Mouse (Mus musculus): ENCODE results near the gene Troap.

Gene Troap

DNA sequence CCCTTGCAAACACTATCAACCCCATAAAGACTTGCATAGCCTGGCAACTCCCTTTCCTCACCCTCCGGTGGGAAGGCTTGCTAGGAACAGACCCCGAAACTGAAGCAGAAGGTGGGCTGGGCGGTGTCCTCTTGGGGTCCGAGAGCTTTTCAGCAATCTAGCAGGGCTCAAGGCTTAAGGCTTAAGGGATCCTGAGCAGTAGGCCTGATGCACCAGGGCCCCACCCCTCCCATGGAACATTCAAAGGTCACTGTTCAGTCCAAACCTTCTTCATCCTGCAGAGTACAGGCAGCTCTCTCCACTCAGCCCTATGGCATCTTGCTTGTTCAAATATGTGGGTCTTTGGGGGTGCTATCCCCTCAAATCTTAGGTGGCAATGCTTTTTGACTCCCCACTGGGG is 11.6 kb downstream of the Troap start:
- no peak for DNase-seq (ENCODE audit: extremely low spot score)

DNA sequence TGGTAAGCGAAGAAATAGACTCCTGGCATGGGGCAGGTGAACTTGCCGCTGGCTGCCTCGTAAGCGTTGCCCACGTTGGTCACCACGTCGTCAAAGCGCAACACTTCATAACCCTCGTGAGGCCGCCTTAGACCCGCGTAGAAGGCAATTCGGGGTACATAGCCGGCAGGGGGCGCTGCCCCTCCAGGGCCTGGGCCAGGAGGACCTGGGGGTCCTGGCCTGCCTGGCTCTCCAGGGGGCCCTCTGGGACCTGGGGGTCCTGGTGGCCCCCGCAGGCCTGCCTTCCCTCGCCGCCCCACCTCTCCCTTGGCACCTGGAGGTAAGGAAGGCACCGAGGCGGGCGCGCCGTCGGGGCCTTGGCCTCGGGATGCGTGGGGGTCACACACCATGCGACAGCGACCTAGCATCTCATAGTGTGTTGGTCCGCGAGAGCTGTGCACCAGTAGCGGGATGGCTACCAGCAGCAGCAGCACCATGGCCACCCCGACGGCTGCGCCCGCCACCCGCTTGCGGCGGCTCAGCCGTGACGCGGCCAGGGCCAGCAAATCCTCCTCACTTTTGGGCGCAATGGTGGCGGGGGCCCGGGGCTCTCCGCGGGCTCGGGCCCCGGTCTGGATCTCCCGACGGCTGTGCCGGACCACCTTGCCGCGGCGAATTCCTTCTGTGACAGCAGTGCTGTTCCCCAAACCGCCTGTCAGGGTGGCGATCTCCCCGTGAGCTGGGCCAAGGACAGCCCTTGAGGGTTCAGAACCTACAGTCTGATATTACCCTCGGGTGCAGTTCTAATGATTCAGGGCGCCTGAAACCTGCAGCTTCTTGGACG is 13.1 kb downstream of the Troap start, which contains the start of gene C1ql4:
C1ql4 (minus strand) TSS at position 565 of the 823 bp plus-strand sequence.
- DNase-seq (ENCODE audit: extremely low spot score) = peak; percentile 37

DNA sequence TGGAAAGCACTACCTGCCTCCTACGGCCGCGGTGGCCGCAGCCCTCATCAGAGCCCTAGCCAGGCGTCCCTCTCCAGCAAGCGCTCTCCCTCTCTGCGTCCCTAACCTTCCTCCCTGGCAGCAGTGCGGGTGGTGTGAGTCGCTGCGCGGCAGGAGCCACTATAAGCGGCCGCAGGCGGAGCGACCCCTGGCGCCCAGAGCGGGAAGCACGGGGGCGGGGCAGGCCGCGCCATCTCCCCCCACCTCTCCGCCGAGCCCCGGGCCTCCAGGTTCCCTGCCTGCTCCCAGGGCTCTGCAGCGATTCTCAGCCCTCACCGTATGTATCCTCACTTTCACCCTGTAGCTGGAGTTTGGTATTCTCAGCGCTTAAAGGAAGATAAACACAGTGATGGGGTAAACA is 13.9 kb downstream of the Troap start:
- peak; percentile 90 for DNase-seq (ENCODE audit: extremely low spot score)

DNA sequence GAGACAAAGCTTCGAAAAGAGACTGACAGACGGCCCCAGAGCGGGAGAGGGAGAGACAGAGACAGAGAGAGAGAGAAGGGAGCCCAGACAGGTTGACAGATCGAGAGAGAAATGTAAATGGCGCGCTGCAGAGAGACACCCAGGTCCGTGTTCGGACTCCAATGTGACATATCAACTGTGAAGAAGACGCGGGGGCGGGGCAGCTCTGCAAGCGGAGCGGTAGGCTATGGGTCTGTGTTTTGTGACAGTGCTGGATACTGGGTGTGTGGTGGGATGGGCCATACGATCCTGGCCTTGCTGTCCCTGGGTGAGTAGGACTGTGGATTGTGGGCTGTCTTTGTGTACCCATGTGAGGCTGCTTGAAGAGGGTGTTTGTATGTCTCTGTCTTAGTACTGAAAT is 14.7 kb downstream of the Troap start:
- DNase-seq (ENCODE audit: extremely low spot score) = no peak

DNA sequence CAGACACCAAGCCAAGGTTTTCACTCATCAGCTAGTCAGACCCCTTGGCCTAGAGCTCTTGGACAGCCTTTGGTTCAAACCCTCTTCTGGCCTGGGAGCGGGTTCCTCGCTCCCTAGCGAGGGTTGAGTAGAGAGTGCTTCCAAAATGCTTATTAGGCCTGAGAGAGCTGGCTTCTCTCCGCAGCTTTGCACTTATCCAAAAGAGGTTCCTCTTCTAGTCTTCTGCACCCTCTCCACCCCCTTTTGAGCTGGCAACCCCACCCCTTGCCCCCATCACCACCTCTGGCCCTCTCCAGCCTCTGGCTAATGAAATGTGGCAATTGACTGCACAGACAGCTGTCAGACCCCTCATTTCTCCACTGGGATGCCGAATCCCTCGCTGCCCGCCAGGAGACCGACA is 18.5 kb downstream of the Troap start, which contains the start of gene Dnajc22:
Dnajc22 (plus strand) TSS at position 301 of the 400 bp plus-strand sequence.
- DNase-seq (ENCODE audit: extremely low spot score) = no peak

DNA sequence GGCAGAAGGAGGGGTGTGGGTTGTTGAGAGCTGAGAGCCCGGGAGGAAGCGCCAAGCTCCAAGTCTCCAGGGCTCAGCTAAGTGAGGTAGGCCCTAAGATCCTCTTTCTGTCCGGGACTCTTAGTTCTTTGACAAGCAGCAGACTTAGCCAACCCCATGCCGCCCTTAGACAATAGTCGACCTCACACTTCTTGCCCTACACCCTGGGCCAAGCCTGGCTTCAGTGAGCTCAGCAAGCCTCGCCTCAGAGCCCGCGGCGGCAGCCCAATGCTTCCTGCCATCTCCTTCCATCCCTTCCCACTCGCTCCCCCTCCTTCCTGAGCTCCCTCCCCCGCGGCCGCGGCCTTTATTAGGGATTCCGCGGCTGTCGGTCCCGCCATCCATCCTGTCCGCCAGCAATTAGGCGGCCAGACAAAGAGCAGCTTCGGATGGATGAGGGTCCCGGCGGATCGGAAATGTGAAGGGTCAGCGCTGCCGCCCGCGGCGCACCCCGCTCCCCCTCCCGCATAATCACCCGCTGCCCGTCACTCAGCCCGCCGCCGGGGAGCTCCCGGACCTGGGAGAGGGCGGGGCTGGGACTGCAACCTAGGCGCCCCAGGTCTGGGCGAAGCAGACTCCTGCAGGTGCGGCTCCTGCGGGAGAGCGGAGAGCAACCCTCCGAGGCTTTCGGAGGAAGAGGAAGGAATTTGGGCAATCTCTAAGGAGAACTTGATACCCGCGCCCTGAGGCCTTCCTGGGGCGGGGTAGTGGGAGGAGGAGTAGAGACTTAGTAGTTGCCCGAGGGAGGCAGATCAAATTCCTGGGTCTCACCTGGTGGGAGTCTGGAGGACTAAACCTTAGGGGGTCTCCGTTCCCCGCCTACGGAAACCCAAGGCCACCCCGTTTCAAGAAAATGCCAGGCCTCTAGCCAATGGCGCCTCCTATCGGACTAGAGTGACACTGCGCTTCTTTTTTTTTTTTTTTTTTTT is 19.2 kb downstream of the Troap start:
- DNase-seq (ENCODE audit: extremely low spot score) = peak; percentile 82

DNA sequence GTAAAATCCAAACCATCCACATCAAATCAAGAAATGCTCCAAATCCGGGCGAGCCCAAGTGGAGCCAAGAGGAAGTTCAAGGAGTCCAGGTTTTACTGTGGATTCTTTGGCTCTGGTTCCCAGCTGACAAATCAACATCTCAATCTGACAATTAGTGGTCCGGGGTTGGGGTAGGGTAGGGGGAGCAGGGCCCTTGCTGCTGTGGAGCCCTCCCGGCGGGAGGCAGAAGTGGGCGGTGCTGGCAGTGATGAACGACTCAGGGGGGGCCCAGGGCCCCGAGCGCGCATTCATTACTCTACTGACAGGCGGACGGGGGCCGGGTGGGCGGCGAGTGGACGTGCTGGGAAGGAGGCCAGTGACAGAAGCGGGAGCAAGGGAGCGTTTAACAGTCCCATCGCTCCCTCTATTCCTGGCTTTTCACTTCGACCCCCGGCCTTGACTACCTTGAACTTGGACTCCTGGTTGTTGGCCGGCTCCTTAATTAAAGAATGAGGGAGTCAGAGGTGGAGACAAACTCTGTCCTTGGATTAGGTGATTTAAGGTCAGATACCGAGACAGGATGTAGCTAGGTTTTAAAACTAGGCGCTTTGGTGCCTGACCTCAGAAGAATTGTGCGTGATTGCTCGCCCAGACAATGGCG is 20.4 kb downstream of the Troap start:
- peak; percentile 67 for DNase-seq (ENCODE audit: extremely low spot score)

DNA sequence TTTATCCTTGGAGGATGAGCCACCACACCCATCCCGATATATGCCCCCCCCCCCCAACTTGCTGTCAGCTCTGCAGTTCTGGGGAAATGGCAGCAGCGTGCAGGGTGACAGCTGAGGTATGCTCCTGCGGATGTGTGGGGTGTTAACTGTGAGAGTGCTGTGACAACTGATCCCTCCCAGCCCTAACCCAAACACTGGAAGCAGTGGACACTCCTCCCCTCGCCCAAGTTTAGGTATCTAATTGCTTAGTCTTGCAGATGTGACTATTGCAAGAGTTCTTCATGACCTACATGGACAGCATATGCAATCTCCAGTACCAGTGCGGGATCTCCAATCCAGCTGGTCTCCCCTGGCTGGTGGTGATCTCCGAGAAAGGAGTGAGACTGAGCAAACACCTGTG is 21.0 kb downstream of the Troap start:
- DNase-seq (ENCODE audit: extremely low spot score) = no peak

DNA sequence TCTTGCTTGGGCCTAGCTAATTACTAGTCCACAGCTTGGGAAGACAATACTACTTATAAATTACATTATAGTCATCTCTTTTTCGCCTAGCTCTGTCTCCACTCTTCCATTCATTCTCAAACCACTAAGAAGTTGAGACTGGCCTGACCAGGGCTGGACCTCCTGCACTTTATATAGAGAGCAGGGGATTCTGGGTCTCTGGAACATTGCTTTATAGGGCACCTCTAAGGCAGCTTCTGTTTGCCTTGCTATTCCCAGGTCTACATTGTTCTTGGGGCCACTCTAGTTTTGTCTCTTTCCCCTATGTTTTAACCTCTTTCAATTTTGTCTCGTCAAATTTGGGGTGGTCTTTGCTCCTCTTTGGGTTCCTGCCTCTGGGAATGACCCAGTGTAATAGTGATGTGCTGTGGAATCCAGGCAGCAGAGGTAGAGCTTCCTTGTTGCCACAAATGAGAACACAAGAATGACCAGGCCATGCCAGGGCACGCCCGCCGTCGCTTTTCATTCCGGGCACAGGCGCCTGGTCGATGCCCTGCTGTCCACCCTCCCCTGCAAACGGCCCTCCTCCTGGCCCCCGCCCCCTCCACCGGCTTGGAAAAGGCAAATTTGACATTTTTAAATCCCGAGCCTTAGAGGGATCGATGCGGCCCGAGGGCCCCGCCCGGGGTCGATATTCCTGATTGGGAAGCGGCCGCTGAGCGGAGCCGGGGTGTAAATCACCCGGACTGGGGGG is 21.9 kb downstream of the Troap start:
- DNase-seq (ENCODE audit: extremely low spot score) = no peak

DNA sequence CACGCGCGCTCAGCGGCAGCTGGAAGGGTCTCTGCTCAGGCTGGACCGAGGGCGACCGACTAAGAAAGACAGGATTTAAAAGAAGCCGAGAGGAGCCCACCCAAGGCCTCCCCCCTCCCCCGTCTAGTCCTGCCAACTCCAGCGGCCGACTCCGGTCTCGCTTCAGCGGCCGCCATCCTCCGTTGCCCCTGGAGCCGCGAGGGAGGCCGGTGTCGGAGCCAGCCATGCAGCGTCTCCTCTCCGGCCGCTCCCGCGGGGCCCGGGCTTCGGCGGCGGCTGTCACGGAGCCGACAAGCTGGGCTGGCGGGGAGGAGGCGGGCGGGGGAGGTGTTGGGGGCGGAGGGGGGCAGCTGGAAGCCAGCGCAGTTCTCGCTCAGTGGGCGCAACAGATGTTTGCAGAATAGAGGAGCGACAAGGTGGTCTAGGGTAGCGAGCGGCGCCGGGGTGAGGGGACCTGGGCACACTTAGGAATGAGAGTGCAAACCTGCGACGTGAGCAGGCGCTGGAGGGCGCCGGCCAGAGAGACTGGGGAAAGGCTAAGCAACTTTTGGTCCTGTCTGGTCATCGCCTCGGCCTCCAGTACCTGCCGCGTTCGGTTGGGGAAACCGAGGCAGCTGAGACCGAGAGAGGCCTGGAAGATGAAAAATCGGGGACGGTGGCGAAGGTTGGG is 22.6 kb downstream of the Troap start:
- no peak for DNase-seq (ENCODE audit: extremely low spot score)

DNA sequence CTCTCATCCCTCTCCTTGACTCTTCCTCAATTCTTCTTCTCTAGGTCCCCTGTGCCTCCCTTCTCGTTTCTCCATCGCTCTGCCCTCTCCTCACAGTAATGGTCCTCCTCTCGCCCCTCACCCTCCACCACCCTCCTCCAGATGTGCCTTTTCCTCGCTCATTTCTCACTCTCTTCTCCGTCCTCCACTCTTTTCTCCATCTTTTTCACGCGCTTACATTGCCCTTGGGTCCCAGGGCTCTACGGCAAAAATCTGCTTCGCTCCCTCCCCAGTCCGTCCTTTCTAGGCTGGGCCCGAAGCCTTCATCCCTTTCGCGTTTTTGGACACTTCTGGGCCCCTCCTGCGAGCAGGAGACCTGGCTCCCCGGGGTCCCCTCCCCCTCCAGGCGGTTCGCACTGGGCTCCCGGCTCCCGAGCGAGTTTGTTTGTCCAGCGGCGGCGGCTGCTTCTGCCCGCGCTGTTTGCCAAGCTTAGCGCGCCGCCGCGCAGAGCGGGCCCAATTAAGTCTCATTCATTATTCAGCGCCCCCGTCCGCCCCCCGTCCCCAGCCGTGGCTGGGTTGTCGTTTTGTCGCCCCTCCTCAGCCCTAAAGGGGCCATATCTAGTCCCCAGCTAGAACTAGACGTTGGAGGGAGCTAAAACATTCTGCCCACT is 23.6 kb downstream of the Troap start:
- no peak for DNase-seq (ENCODE audit: extremely low spot score)

DNA sequence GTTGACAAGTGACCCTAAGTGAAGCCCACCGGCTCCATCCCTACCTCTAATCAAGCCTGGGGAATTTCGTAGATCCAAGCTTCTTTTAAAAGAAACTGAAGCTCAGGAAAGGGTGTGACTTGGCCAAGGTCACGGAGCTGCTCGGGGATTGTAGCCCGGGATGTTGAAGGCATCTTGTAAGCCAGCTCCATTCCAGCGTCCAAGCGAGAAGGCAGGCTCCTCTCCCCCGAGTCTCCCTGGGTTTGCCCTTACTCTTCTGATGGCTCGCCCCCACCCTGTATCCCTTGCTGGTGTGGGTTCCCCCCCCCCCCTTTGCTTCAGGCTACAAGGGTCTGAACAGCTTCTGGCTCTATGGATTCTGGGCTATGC is 24.1 kb downstream of the Troap start:
- DNase-seq (ENCODE audit: extremely low spot score) = no peak

DNA sequence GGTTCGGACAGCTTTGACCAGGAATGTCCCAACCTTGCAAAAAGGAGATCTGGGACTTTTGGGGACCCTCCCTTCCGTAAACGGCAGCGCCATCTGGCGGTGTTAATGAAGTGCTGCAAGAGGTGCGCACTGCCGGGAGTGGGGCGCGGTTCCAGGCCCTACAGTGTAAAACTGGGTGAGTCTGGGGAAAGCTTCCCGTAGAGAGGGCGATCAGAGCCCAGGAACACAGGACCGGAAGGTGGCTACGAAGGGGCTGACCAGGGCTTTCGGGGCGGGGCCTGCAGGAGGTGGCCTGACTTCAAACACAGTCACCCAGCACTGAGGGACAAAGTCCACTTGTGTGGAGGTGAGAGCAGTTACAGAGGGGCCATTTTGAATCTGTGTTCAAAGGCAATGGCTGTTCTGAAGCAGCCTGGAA is 24.8 kb downstream of the Troap start:
- DNase-seq (ENCODE audit: extremely low spot score) = no peak

DNA sequence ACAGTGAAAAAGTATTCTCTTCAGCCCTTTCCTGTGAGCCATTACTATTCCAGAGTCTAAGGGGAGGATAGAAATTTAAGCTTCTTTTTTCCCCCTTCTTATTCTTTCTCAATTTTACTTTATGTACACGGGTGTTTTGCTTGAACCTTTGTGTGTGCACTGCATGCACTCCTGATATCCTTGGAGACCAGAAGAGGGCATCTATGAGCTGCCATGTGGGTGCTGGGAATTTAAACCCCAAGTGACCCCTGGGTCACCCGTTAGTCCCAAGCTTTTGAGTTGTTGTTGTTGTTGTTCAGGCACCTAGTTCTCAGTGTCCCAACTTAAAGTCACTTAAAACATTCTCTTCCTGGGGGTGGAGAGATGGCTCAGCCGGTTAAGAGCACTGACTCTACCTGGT is 25.6 kb downstream of the Troap start:
- no peak for DNase-seq (ENCODE audit: extremely low spot score)

DNA sequence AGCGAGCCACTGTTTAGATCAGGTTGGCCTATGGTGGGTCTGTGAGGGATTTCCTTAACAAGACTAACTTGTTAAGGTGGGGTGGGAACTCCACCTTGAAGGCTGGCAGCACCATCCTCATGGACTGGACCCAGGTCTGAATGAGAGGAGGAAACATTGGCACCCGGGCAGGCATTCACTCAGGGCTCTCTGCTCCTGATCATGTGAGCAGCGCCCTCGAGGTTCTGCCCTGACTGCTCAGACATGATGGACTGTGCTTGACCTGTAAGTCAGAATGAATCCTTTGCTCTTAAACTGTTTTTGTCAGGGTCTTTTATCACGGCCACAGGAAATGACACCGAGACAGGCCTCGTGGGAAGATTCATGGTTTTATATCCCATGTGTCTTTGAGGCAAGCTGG is 30.9 kb downstream of the Troap start:
- no peak for DNase-seq (ENCODE audit: extremely low spot score)

DNA sequence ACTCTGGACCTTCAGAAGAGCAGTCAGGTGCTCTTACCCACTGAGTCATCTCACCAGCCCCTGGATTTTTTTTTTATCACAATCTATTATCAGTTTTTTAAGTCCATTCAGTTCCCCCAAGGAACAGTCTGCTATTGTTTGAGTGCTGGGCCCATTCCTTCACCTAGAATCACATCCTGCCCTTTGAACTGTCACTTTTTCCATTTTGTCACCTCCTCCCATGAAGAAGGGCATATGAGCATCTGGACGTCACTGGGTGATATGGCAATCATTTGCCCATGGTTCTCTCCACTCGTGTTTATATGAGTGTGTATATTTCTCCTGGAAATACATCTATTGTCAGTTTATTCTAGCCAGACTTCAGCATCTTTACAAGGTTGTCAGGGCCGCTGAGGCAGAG is 33.5 kb downstream of the Troap start:
- no peak for DNase-seq (ENCODE audit: extremely low spot score)

DNA sequence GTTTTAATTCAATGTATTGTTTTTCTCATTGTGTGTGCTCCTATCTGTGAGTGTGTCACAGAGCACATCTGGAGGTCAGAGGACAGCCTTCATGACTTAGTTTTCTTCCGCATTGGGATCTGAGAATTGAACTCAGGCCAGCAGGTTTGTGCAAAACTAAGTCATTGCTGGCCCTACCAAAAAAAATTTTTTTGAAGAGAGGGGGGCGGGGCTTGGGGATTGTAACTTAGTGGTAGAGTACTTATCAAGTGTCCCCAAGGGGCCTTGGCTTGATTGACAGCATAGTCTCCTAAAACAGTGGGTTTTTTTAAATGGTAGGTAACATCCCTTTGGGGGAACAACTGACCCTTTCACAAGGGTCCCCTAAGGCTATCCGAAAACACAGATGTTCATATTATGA is 36.8 kb downstream of the Troap start:
- no peak for DNase-seq (ENCODE audit: extremely low spot score)

DNA sequence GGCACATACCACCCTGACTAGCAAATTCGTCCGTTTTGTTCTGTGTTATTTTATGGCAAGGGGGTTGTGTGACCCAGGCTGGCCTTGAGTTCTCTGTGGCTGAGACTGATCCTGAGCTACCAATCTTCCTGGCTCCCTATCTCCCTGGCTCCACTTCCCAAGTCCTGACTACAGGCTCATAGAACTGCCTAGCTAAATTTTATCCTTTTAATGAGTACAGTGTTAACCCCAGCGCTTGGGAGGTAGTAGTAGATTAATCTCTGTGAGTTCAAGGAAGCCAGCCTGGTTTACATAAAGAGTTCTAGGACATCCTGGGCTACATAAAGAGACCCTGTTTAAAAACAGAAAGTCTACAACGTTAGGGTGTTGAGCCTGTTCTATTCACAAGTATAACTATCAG is 37.4 kb downstream of the Troap start:
- no peak for DNase-seq (ENCODE audit: extremely low spot score)

DNA sequence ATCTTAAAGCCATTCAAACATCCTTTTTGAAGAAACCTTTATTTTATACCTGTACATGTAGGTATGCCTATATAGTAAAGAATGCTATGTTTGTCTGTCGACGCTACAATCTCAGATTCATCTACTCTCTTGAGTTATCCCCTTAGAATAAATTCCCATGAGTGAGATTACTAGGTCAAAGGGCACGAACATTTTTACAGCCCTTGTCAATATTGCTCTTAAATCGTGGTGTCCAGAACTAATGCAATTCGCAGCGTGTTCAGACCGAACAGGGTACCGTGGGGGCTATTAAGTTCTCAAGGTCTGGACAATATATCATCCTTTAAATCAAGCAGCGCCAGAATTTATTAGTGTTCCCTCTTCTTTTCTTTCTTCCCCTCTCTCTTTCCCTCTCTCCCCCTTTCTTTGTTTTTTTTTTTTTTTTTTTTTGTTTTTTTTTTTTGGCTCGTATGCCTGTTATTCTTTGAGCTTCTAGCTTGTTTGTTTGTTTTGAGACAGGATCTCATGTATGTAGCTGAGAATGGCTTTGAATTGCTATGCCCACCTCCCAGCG is 38.5 kb downstream of the Troap start:
- no peak for DNase-seq (ENCODE audit: extremely low spot score)

DNA sequence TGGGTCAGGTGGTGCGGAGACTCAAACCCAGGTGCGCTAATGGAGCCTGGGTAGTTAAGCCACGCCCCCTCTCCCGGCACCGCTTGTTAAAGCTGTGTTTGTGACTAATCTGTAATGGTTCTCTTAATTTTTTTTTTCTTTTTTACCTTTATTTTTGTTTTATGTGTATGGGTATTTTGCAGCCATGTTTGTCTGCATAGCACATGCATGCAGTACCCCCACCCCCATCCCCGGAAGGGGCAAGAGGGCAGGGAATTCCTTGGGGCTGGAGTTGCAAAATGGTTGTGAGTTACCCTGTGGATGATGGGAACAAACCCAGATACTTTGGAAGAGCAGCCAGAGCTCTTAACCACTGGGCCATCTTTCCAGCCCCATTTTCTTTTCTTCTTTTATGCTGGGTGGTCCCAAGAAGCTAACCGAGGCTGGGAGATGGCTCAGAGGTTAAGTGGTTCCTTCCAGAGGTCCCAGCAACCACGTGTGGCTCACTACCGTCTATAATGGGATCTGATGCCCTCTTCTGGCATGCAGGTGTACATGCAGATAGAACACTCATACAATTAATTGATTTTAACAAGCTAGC is 39.1 kb downstream of the Troap start:
- DNase-seq (ENCODE audit: extremely low spot score) = no peak

Data from embryo, embryonic 9.5 days (tissue).